Mouse (Mus musculus) monocyte, adult 5-6 weeks (primary cell): ENCODE data around the gene Gm20532. TPM values are rescaled to one million over a fixed set of nuclear protein-coding genes. Genes with fewer than 3 reads are reported as not detected.

Experiments
- ATAC-seq: fragments of 153-309, 156-312 bp; replicated peaks from 2 replicates; pipeline ENCODE4 v1.8.0; 2017; ENCODE audit warnings: mild to moderate bottlenecking; ENCODE audit not compliant: low TSS enrichment, insufficient number of reproducible peaks, severe bottlenecking, poor library complexity, low FRiP score
- total RNA-seq: library from RNA; stranded (forward); fragments of 200-1000, 200-491, 200-594 nt; gene quantifications from 3 replicates; pipeline ENCODE4 v1.2.3, GENCODE M21; 2017

The Gm20532 gene
- total RNA-seq, 1 experiment from 2014 or later = not detected

GRCm38 (mm10) chr2:26593211-26594021 lies 7.0 kb downstream of the Gm20532 start:
- no peak for ATAC-seq

GRCm38 (mm10) chr2:26594022-26594346 lies 7.5 kb downstream of the Gm20532 start:
- ATAC-seq = 0 out of 2 replicates have a peak, but pooled peaks have one; percentile 55

GRCm38 (mm10) chr2:26594461-26594933 lies 8.1 kb downstream of the Gm20532 start:
- ATAC-seq = no peak

GRCm38 (mm10) chr2:26594934-26595724 lies 8.7 kb downstream of the Gm20532 start:
- ATAC-seq = no peak

GRCm38 (mm10) chr2:26595725-26596435 lies 9.4 kb downstream of the Gm20532 start:
- no peak for ATAC-seq

GRCm38 (mm10) chr2:26596898-26597297 lies 10.5 kb downstream of the Gm20532 start:
- ATAC-seq = no peak

- ATAC-seq = no peak
These were observed 11.4 kb downstream of the Gm20532 start for GRCm38 (mm10) chr2:26597810-26598209.

GRCm38 (mm10) chr2:26598462-26598861 lies 12.0 kb downstream of the Gm20532 start:
- no peak for ATAC-seq

GRCm38 (mm10) chr2:26599965-26600364 lies 13.5 kb downstream of the Gm20532 start:
- ATAC-seq = no peak

GRCm38 (mm10) chr2:26600664-26601063 lies 14.2 kb downstream of the Gm20532 start:
- ATAC-seq = no peak

GRCm38 (mm10) chr2:26601595-26601994 lies 15.2 kb downstream of the Gm20532 start:
- ATAC-seq = no peak

GRCm38 (mm10) chr2:26602631-26603030 lies 16.2 kb downstream of the Gm20532 start:
- ATAC-seq = no peak

- no peak for ATAC-seq
These were observed 16.7 kb downstream of the Gm20532 start for GRCm38 (mm10) chr2:26603159-26603558.

- ATAC-seq = peak; percentile 54
These were observed 17.6 kb downstream of the Gm20532 start, which contains the start of gene Agpat2 for GRCm38 (mm10) chr2:26603720-26604671. Agpat2 (minus strand) TSS chr2:26604417.

- no peak for ATAC-seq
These were observed 18.9 kb downstream of the Gm20532 start for GRCm38 (mm10) chr2:26605331-26605730.

GRCm38 (mm10) chr2:26606579-26606978 lies 20.1 kb downstream of the Gm20532 start:
- no peak for ATAC-seq

- ATAC-seq = no peak
These were observed 20.8 kb downstream of the Gm20532 start for GRCm38 (mm10) chr2:26607056-26607910.
